Mouse (Mus musculus): ENCODE results near the gene Nckap5.

GRCm38 (mm10) chr1:126471419-126471818 is 359.2 kb downstream of the Nckap5 start:
- TF ChIP-seq GATA1 (IDR thresholded peaks at IDR 0.05; ENCODE audit: borderline replicate concordance, low read length) (no peak), FLI1 (IDR thresholded peaks at IDR 0.05; ENCODE audit: low read length) (no peak)

All from megakaryocyte, embryonic 14.5 days (primary cell).